Mouse (Mus musculus): ENCODE results near the gene Ankrd33b. TPM values are rescaled to one million over a fixed set of nuclear protein-coding genes. Genes with fewer than 3 reads are reported as not detected.

Gene Ankrd33b
- polyA plus RNA-seq (2012; rRNA removed), result 0.37 and 0.77 TPM in 2 replicates

GRCm38 (mm10) chr15:31367481-31368200 is at the start of gene Ankrd33b:
Gene Ankrd33b (minus strand): TSS chr15:31367726.

Other genes with a start within 250 kb of the Ankrd33b start
- 14.1 and 38.6 TPM in 2 replicates for gene Dap, start 143.4 kb downstream of the Ankrd33b start, polyA plus RNA-seq (2012; rRNA removed)
- gene Ropn1l, start 86.0 kb upstream of the Ankrd33b start, polyA plus RNA-seq (2012; rRNA removed), result 1.3 and 1.7 TPM in 2 replicates
- gene March6, start 163.3 kb upstream of the Ankrd33b start, polyA plus RNA-seq (2012; rRNA removed), result 38.4 and 46.2 TPM in 2 replicates
- 1.5 and 2.1 TPM in 2 replicates for gene Cmbl, start 197.7 kb upstream of the Ankrd33b start, polyA plus RNA-seq (2012; rRNA removed)
- 505 and 579 TPM in 2 replicates for gene Cct5, start 234.1 kb upstream of the Ankrd33b start, polyA plus RNA-seq (2012; rRNA removed)
- 15.8 and 22.8 TPM in 2 replicates for gene Fam173b, start 234.1 kb upstream of the Ankrd33b start, polyA plus RNA-seq (2012; rRNA removed)

Measured in central nervous system, embryonic 11.5 days (tissue).